Mouse (Mus musculus): ENCODE results near the gene Gsg1l. TPM values are rescaled to one million over a fixed set of nuclear protein-coding genes. Genes with fewer than 3 reads are reported as not detected.

Gsg1l gene
- total and polyA plus RNA-seq, 3 experiments = 0.11 TPM; not detected in 2

DNA sequence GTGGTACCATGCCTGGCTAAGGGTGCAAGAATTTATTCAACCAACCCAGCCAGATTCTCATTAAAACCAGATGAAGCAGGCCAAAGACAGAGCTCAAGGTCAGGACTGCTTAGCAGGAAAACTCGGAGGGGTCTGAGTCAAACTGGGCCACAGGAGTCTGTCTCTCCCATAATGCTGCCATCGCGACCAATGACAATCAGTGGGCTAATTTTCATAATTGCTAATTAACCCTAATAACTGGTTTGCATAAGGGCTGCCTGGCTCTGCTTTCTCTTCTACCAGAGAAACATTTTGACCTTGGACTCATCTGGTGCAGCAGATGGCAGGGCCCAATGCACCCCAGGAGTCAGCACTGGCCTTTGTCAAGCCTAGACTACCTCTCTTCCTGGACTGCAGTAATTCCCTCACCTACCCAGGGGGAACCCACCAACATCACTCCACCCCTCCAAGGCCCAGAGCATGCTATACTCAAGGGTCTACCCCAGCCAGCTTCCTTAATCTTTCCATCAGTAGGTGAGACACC lies 127.8 kb downstream of the Gsg1l start:
- peaks cover 4% of the 10 kb centered on the region for H3K4me1 ChIP-seq (ENCODE audit: insufficient read depth, low read depth, low read length)
- no peaks in the 10 kb centered on the region for H3K36me3 ChIP-seq (replicated peaks)
- ATAC-seq (ENCODE audit: extremely low read depth, insufficient number of reproducible peaks, low FRiP score, poor library complexity, severe bottlenecking) = no peak
- H3K4me3 ChIP-seq (ENCODE audit: low read depth, low read length) = no peak overlapping the region
- no peak for TF ChIP-seq GATA2 (IDR thresholded peaks at IDR 0.05; ENCODE audit: borderline replicate concordance, low read depth, low read length)
- no peak for TF ChIP-seq CTCF (IDR thresholded peaks at IDR 0.05; ENCODE audit: low read depth, low read length)
- no peak for TF ChIP-seq POLR2AphosphoS5 (IDR thresholded peaks at IDR 0.05; ENCODE audit: insufficient replicate concordance, low read depth, low read length)
- no peak for TF ChIP-seq GATA1 (IDR thresholded peaks at IDR 0.05; ENCODE audit: borderline replicate concordance, low read length)
- no peak for TF ChIP-seq TAL1 (conservative IDR thresholded peaks at IDR 0.05; ENCODE audit: low read depth, low read length)
- no peak for DNase-seq (ENCODE audit: low spot score)
- peaks cover 59% of the 10 kb centered on the region for H3K27me3 ChIP-seq (ENCODE audit: insufficient read depth, low read length)
- no peaks in the 10 kb centered on the region for H3K9me3 ChIP-seq (replicated peaks)

DNA sequence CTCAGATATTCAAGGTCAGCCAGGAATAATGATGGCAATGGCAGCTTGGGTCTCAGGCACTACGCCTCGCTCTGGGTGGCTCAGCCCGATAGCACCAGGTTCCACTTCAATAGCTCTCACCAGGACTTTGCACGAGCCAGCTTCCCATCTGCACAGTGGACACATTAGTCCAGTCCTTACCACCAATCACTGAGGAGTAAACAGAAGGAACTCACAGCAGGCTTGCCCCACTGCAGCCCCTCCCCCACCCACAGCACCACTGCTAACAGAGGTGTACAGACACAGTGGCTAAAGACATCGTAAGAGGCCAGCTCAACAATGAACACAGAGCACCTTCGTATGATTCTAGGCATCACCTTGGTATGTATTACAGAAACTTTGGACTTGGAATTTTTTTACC lies 128.4 kb downstream of the Gsg1l start:
- Histone ChIP-seq H3K36me3 (replicated peaks) (no peaks in the 10 kb centered on the region), H3K27me3 (ENCODE audit: insufficient read depth, low read length) (peaks cover 60% of the 10 kb centered on the region), H3K4me1 (ENCODE audit: insufficient read depth, low read depth, low read length) (peaks cover 4% of the 10 kb centered on the region), H3K9me3 (replicated peaks) (no peaks in the 10 kb centered on the region), H3K4me3 (ENCODE audit: low read depth, low read length) (no peak overlapping the region)
- no peak for ATAC-seq (ENCODE audit: extremely low read depth, insufficient number of reproducible peaks, low FRiP score, poor library complexity, severe bottlenecking)
- TF ChIP-seq GATA2 (IDR thresholded peaks at IDR 0.05; ENCODE audit: borderline replicate concordance, low read depth, low read length) (no peak), CTCF (IDR thresholded peaks at IDR 0.05; ENCODE audit: low read depth, low read length) (no peak), GATA1 (IDR thresholded peaks at IDR 0.05; ENCODE audit: borderline replicate concordance, low read length) (no peak), TAL1 (conservative IDR thresholded peaks at IDR 0.05; ENCODE audit: low read depth, low read length) (no peak), POLR2AphosphoS5 (IDR thresholded peaks at IDR 0.05; ENCODE audit: insufficient replicate concordance, low read depth, low read length) (no peak)
- DNase-seq (ENCODE audit: low spot score) = no peak

DNA sequence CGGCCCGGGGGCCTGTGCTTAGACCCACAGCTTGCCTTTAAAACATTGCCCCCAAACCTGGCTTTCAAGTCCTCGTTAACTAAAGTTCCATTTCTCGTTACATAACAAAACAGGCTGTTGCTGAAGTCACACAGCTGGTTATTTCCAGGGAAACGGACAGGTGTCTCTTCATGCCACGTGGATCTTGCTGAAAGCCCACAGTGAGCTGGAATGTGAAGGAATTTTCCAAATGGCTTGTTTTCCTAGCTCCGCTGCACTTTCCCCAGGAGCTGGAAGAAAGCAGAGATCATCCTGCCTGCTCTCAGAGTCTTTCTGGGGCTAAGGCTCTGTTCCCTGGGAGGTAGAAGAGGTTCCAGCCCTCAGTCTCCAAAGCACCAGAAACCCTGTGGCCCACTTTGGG lies 130.3 kb downstream of the Gsg1l start:
- Histone ChIP-seq H3K4me3 (ENCODE audit: low read depth, low read length) (no peak overlapping the region), H3K36me3 (replicated peaks) (no peaks in the 10 kb centered on the region), H3K4me1 (ENCODE audit: insufficient read depth, low read depth, low read length) (peaks cover 4% of the 10 kb centered on the region), H3K9me3 (replicated peaks) (no peaks in the 10 kb centered on the region), H3K27me3 (ENCODE audit: insufficient read depth, low read length) (peaks cover 60% of the 10 kb centered on the region)
- TF ChIP-seq GATA1 (IDR thresholded peaks at IDR 0.05; ENCODE audit: borderline replicate concordance, low read length) (no peak), TAL1 (conservative IDR thresholded peaks at IDR 0.05; ENCODE audit: low read depth, low read length) (no peak), CTCF (IDR thresholded peaks at IDR 0.05; ENCODE audit: low read depth, low read length) (no peak), POLR2AphosphoS5 (IDR thresholded peaks at IDR 0.05; ENCODE audit: insufficient replicate concordance, low read depth, low read length) (no peak), GATA2 (IDR thresholded peaks at IDR 0.05; ENCODE audit: borderline replicate concordance, low read depth, low read length) (no peak)
- DNase-seq (ENCODE audit: low spot score) = no peak
- ATAC-seq (ENCODE audit: extremely low read depth, insufficient number of reproducible peaks, low FRiP score, poor library complexity, severe bottlenecking) = no peak

DNA sequence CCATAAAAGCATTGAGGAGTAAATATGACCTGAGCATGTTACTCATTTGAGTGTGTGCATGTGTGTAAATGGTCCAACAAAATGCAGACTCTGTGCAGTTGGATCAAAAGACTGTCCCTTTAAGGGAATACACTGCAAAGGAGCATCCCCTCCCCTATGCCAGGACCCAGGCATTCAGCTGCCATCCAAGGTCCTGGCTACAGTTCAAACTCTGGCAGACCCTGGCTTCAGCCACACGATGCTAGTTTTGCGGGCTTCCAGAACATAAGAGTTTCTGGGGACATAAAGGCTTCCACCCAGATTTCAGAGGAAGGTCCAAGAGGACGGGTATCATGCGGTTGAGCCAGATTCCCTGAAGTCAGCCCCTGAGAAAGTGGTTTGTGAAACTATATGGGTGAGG lies 133.2 kb downstream of the Gsg1l start:
- Histone ChIP-seq H3K36me3 (replicated peaks) (no peaks in the 10 kb centered on the region), H3K9me3 (replicated peaks) (no peaks in the 10 kb centered on the region), H3K27me3 (ENCODE audit: insufficient read depth, low read length) (peaks cover 69% of the 10 kb centered on the region), H3K4me1 (ENCODE audit: insufficient read depth, low read depth, low read length) (peaks cover 4% of the 10 kb centered on the region), H3K4me3 (ENCODE audit: low read depth, low read length) (no peak overlapping the region)
- ATAC-seq (ENCODE audit: extremely low read depth, insufficient number of reproducible peaks, low FRiP score, poor library complexity, severe bottlenecking) (no peak), DNase-seq (ENCODE audit: low spot score) (no peak)
- TF ChIP-seq TAL1 (conservative IDR thresholded peaks at IDR 0.05; ENCODE audit: low read depth, low read length) = no peak
- TF ChIP-seq GATA2 (IDR thresholded peaks at IDR 0.05; ENCODE audit: borderline replicate concordance, low read depth, low read length) = no peak
- TF ChIP-seq POLR2AphosphoS5 (IDR thresholded peaks at IDR 0.05; ENCODE audit: insufficient replicate concordance, low read depth, low read length) = no peak
- TF ChIP-seq CTCF (IDR thresholded peaks at IDR 0.05; ENCODE audit: low read depth, low read length) = no peak

DNA sequence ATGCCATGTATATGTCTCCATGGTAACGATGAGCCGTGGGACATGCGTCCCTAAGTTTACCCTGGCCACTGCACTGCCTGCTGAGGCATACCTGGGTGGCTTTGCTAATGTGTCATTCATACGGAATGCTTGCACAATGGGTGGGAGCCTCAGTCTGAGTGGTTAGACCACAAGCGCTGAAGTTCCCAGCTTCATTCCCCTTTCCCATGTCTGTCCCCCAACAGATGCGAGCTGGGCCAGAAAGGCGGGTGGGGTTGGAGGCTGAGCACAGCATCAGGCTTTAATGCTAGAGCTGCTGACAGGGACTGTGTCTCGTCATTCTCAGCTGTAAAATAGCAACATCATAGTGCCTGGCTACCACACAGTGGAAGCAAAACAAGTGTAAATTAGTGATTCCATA lies 136.3 kb downstream of the Gsg1l start:
- H3K9me3 ChIP-seq (replicated peaks) = no peaks in the 10 kb centered on the region
- H3K36me3 ChIP-seq (replicated peaks) = no peaks in the 10 kb centered on the region
- ATAC-seq (ENCODE audit: extremely low read depth, insufficient number of reproducible peaks, low FRiP score, poor library complexity, severe bottlenecking) (no peak), DNase-seq (ENCODE audit: low spot score) (no peak)
- H3K27me3 ChIP-seq (ENCODE audit: insufficient read depth, low read length) = peaks cover 76% of the 10 kb centered on the region
- no peak overlapping the region for H3K4me3 ChIP-seq (ENCODE audit: low read depth, low read length)
- H3K4me1 ChIP-seq (ENCODE audit: insufficient read depth, low read depth, low read length) = no peaks in the 10 kb centered on the region
- TF ChIP-seq GATA2 (IDR thresholded peaks at IDR 0.05; ENCODE audit: borderline replicate concordance, low read depth, low read length) (no peak), TAL1 (conservative IDR thresholded peaks at IDR 0.05; ENCODE audit: low read depth, low read length) (no peak), POLR2AphosphoS5 (IDR thresholded peaks at IDR 0.05; ENCODE audit: insufficient replicate concordance, low read depth, low read length) (no peak), CTCF (IDR thresholded peaks at IDR 0.05; ENCODE audit: low read depth, low read length) (no peak), GATA1 (IDR thresholded peaks at IDR 0.05; ENCODE audit: borderline replicate concordance, low read length) (no peak)

DNA sequence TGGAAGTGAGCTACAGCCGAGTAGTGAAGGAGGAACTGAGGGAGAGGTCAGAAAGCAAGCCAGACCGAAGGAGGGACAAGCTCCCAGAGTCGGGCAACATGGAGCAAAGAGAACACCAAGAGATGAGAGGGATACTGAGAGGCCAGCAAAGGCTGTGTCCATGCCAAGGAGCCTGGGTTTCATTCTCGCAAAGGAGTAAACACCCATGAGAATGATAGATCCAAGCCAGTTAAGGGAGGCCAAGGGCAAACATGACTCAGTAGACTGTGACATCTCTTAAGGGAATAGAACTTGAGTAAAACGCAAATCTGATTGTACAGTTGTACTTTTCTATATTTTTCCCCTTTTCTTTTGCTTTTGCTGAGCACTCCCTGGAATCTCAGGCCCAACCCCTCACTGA lies 137.6 kb downstream of the Gsg1l start:
- H3K4me3 ChIP-seq (ENCODE audit: low read depth, low read length) = no peak overlapping the region
- ATAC-seq (ENCODE audit: extremely low read depth, insufficient number of reproducible peaks, low FRiP score, poor library complexity, severe bottlenecking) = no peak
- H3K9me3 ChIP-seq (replicated peaks) = no peaks in the 10 kb centered on the region
- H3K27me3 ChIP-seq (ENCODE audit: insufficient read depth, low read length) = peaks cover 76% of the 10 kb centered on the region
- TF ChIP-seq GATA1 (IDR thresholded peaks at IDR 0.05; ENCODE audit: borderline replicate concordance, low read length) (no peak), GATA2 (IDR thresholded peaks at IDR 0.05; ENCODE audit: borderline replicate concordance, low read depth, low read length) (no peak), POLR2AphosphoS5 (IDR thresholded peaks at IDR 0.05; ENCODE audit: insufficient replicate concordance, low read depth, low read length) (no peak), CTCF (IDR thresholded peaks at IDR 0.05; ENCODE audit: low read depth, low read length) (no peak), TAL1 (conservative IDR thresholded peaks at IDR 0.05; ENCODE audit: low read depth, low read length) (no peak)
- H3K36me3 ChIP-seq (replicated peaks) = no peaks in the 10 kb centered on the region
- H3K4me1 ChIP-seq (ENCODE audit: insufficient read depth, low read depth, low read length) = no peaks in the 10 kb centered on the region
- no peak for DNase-seq (ENCODE audit: low spot score)
